Mouse (Mus musculus) adrenal gland (tissue): Measurements from ENCODE around the gene Mpc1.

Source experiments
- intact Hi-C: fragments of 180-260 bp; cut with DNase I; formaldehyde crosslinking; loops from one replicate; pipeline ENCODE4 v1.15.1; 2025
- long read RNA-seq, 2 experiments: library from polyadenylated mRNA; unstranded; transcript quantifications; one replicate each; pipeline ENCODE4 v2.0.0; 2020; ENCODE audit warnings: borderline replicate concordance in 1 of 2; ENCODE audit not compliant: insufficient replicate concordance in 1 of 2

The Mpc1 gene
- long read RNA-seq, experiment 1, partial matches to known transcripts = 1 of 178 reads
- long read RNA-seq, experiment 1, other reads (novel, unspliced or antisense) = 174 of 178 reads
- long read RNA-seq, experiment 2, partial matches to known transcripts = 1 of 200 reads
- long read RNA-seq, experiment 2, other reads (novel, unspliced or antisense) = 197 of 200 reads

GRCm38 (mm10) chr17:8282821-8283525 lies at the start of gene Mpc1:
Mpc1 (plus strand) TSS chr17:8282904.
- intact Hi-C loops = no loop called here

DNA sequence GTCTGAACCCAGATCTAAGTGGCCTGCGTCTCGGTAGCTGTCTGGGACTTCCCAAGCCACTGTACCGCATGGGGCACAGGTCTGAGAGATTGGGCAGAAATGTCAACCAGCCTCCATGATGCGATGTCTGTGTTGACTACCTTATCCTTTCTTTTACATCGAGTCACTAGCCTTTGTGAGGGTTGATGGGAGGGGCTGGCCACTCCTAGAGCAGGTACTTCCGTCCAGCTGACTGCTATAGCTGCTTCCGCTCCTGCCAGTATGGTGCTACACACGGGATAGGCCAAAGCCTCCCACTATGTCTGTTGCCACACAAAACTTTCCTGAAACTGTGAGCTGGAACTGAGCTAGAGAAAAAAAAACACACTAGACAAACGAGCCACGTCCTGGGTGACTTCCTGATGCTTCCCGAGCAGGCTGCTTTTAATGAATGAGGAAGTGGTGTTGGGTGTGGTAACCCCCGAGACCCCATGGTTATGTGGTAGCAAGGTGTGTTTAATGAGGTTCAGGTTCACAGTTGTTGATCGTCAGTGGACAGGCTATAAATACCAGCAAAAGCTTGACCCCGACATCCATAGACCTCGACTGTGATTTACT lies 49.0 kb upstream of the Mpc1 start:
- intact Hi-C loops = no loop called here

DNA sequence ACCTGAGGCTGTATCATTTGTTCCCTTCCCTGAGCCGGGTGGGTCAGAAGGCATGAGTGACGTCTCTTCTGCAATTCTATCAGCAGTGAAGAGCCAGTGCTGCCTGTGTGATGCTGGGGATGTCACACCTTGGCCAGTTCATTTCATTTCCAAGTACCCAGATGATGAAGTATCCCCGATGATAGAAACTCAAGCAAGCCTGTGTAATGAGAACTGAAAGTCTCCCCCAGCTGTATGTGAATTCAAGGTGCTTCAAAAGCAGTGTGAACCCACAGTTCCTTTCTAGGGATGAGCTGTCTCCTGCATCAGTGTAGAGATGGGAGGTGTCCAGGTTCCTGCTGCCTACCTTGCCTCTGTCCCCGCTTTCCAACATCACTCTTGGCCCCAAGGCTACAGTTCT lies 48.2 kb upstream of the Mpc1 start:
- intact Hi-C loops = no loop called here

DNA sequence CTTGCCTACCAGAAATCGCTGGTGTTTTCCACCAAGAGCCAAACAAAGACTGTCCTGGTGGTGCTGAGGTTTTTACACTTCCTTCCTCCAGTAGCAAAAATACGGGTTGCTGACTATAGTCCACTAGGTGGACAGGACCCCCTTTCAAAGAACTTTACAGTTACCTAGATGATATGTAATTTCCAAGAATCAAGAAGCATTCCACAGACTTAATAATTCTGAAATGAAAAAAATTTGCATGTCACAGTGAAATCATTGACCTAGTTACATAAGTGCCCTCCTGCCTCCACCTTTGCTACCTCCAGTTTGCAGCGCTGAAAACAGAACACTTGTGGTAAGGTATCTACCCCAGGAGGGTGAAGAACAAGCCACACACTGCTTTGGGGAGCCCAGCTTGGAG lies 47.0 kb upstream of the Mpc1 start, which contains the start of gene Ccr6:
Gene Ccr6, plus strand, starts transcription at position 301 of the 400 bp plus-strand sequence.
- intact Hi-C loops = no loop called here

- intact Hi-C loops = no loop called here
Measured at GRCm38 (mm10) chr17:8238012-8238710, 44.5 kb upstream of the Mpc1 start.

GRCm38 (mm10) chr17:8239561-8239960 lies 43.1 kb upstream of the Mpc1 start:
- intact Hi-C loops = no loop called here

DNA sequence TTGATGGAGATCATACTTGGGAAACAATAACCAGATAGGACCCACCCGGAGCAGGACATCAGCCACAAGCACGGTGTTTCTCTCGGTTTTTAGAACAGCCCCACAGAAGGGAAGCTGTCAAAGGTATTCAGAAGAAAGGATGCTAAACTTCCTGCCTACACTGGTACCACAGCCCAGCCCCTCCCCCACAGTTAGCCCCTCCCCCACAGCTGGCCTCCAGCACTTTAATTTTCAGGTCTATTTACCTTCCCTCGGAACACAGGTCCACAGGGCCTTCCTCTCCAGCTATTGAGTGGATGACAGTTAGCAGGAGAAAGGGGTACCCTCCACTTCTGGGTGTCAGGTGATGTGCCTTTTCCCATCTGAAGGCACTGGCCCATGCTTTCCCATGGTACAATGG lies 42.2 kb upstream of the Mpc1 start:
- intact Hi-C loops = no loop called here

DNA sequence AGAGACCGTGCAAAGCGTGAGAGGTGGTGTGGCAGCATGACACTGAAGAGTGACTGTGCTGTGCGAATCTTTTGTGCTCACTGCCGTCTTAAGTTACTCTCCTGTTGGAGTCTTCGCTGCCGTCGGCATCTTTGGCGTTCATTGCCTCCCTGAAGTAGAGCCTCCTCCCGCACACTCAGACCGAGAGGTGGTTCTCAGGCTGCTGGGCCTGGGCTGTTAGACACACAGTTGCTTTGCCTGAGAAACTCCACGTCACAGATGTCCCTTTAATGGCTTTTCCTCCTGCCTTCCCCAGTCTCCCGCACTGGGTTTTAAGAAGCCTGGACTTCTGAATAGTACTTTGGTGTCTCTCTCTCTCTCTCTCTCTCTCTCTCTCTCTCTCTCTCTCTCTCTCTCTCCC lies 41.1 kb upstream of the Mpc1 start:
- intact Hi-C loops = no loop called here

- intact Hi-C loops = no loop called here
Measured at GRCm38 (mm10) chr17:8242186-8242585, 40.5 kb upstream of the Mpc1 start.

GRCm38 (mm10) chr17:8244124-8244523 lies 38.6 kb upstream of the Mpc1 start:
- intact Hi-C loops = no loop called here

- intact Hi-C loops = no loop called here
Measured at GRCm38 (mm10) chr17:8246102-8246754, 36.5 kb upstream of the Mpc1 start.

DNA sequence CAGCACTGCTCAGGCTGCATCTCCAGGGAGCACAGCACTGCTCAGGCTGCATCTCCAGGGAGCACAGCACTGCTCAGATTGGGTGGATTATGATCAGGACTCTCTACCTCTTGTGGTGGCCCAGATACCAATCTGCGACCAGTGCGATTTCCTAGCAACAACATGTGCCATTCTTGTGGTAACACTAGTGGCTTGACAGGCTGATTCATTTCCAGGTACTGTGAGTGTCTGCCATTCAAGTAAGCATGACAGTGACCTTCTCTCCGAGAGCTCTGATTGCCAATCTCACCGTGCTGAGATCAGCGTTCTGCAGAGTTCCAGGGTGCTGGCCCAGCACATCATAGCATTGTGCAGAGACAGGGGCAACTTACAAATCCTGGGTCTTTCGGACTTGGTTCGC lies 31.0 kb upstream of the Mpc1 start:
- intact Hi-C loops = no loop called here

DNA sequence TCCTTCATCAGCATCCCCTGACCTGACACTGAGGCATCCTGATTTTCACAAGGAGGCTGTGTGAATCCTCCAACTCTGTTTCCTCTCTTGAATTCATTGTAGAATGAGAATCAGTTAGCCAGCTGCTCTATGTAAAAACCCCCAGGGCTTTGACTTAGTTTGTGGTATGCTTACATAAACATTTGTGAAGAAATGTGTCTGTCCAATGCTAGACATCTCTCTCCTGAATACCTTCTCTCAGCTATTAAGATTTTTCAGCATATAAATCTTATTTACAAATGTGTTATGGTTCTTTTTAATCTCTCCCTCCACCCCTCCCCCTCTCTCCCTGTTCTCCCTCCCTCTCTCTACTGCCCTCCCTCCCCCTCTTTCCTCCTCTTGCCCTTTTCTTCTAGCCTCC lies 28.4 kb upstream of the Mpc1 start:
- intact Hi-C loops = no loop called here

- intact Hi-C loops = no loop called here
Measured at GRCm38 (mm10) chr17:8254914-8255313, 27.8 kb upstream of the Mpc1 start.

- intact Hi-C loops = no loop called here
Measured at GRCm38 (mm10) chr17:8255583-8255982, 27.1 kb upstream of the Mpc1 start.

DNA sequence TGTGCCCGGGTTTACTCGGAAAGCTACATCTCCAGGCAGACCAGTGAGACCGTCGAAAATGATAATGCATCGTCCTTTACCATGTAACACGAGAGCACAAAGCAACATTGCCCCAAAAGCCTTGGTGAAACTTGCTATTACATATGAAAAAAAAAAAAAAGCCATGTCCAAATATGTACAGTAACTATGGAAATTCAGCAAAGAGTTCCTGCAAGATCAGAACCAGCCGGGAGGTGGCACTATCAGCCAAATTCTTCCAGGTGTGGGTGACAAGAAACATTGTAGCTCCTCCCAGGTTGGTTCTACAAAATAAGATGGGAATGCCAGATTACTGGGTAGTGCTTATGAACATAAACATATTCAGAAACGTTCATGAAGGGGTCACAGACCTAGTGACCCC lies 25.7 kb upstream of the Mpc1 start:
- intact Hi-C loops = no loop called here

GRCm38 (mm10) chr17:8264638-8265037 lies 18.1 kb upstream of the Mpc1 start:
- intact Hi-C loops = loop anchor here (1.0 to 2.0 kb wide), 2 partner anchors 36 to 108 kb away; no protein-coding TSS in a partner anchor

GRCm38 (mm10) chr17:8272054-8272749 lies 10.5 kb upstream of the Mpc1 start:
- intact Hi-C loops = no loop called here

DNA sequence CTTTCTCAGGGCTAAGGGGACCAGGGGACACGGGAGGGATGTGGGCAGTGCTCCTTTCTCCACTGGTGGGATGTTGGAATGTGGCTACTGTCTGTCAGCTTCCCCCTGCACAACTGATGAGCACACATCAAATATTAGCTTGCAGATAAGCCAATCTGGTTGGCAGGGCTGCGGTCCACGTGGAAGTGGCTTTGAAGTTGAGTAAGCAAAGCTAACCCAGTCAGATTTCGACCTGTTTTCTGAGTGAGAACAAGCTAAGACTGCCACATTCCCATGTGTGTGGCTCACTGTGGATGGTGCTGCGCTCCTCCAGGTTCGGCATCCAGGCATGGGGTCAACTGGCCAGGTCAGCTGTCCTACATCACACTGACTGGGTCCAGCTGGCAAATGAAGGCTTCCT lies 9.8 kb upstream of the Mpc1 start:
- intact Hi-C loops = no loop called here

GRCm38 (mm10) chr17:8276071-8276470 lies 6.6 kb upstream of the Mpc1 start:
- intact Hi-C loops = no loop called here

GRCm38 (mm10) chr17:8276680-8277079 lies 6.0 kb upstream of the Mpc1 start:
- intact Hi-C loops = no loop called here
